Mouse (Mus musculus) midbrain, embryonic 10.5 days (tissue): ENCODE measurements around the gene Ces2e. TPM values are rescaled to one million over a fixed set of nuclear protein-coding genes. Genes with fewer than 3 reads are reported as not detected.
"Not testable (repeated sequence)": the region's sequence is repeated elsewhere in the genome, so short reads cannot be mapped to it uniquely, and the experiment has no call there.

Experiments
- DNase-seq: peaks from one replicate; pipeline ENCODE4 v3.0.0-alpha.2; 2017; ENCODE audit warnings: low spot score
- H3K27ac ChIP-seq: fragments of 300-500 bp; sonication (generic); replicated peaks from 2 replicates; pipeline ENCODE4 v1.5.1; 2016; ENCODE audit warnings: mild to moderate bottlenecking
- H3K27me3 ChIP-seq: fragments of 300-500 bp; sonication (generic); 2 replicates; pipeline ENCODE4 v1.6.1; 2016; ENCODE audit warnings: low read depth, mild to moderate bottlenecking; ENCODE audit not compliant: poor library complexity, severe bottlenecking
- H3K36me3 ChIP-seq: fragments of 300-500 bp; sonication (generic); 2 replicates; pipeline ENCODE4 v1.6.1; 2016; ENCODE audit warnings: mild to moderate bottlenecking, moderate library complexity
- H3K4me1 ChIP-seq: fragments of 300-500 bp; sonication (generic); 2 replicates; pipeline ENCODE4 v1.6.1; 2016
- H3K4me3 ChIP-seq: fragments of 300-500 bp; sonication (generic); 2 replicates; pipeline ENCODE4 v1.5.1; 2016; ENCODE audit warnings: mild to moderate bottlenecking, moderate library complexity
- H3K9me3 ChIP-seq: fragments of 300-500 bp; sonication (generic); replicated peaks from 2 replicates; pipeline ENCODE4 v1.6.1; 2016; ENCODE audit warnings: mild to moderate bottlenecking
- WGBS: fragments of 180-500 bp; shearing (Covaris S2); methylation state at CpG from one replicate; pipeline ENCODE4 v1.1.7; 2016; 5-methylcytosine and 5-hydroxymethylcytosine counted together
- polyA plus RNA-seq: library from polyadenylated mRNA; unstranded; fragments of >200 nt; fragmentation: Nextera tagmentation; extraction: Ambion mirVana; gene quantifications from 2 replicates; pipeline ENCODE4 v1.2.1, GENCODE M21; 2016

Ces2e gene
- not detected in 2 replicates for polyA plus RNA-seq

- no peak for DNase-seq
- H3K4me3 ChIP-seq = no peak within 1 kb of the TSS
- no peaks in the 10 kb centered on the region for H3K27me3 ChIP-seq
- no peak within 1 kb of the TSS for H3K27ac ChIP-seq
- H3K9me3 ChIP-seq = no peaks in the 10 kb centered on the region
- no peaks in the 10 kb centered on the region for H3K36me3 ChIP-seq
- no peaks in the 10 kb centered on the region for H3K4me1 ChIP-seq
- WGBS = 83% methylated on average over 5 of the region's 5 CpGs
Measured at GRCm38 (mm10) chr8:104925972-104926596, at the start of gene Ces2e. Gene Ces2e (plus strand): TSS chr8:104926260.

DNA sequence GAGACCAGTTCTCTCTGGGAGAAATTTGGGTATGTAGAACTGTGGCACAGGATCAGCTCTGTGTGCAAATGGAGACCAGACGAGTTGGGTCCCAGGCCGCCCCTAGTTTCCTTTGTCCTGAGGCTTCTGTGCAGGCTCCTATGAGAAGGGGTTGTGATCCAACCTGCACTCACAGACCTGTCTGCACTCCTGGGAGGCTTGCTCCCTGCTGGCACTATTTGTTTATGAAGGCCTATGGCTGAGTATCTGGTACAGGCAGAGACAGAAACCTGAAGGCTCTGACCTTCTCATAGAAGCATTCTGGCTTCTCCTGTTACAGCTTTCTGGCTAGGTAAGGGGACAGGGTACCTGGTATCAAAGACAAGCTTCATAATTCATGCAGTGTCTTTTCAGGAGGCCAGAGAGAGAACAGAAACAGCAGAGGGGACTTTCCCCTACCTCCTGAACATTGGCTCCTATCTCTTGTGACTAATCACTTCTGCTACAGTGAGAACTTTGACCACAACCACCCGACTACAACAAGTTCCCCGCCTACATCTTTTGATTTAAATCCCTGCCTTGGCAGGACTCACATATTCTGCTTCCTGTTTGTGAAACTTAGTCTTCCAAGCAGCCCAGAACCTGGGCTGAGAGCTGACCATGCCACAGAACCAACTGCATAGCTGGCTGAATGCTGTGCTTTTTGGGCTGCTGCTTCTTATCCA is 39.7 kb upstream of the Ces2e start:
- not testable (repeated sequence) for DNase-seq, H3K9me3 ChIP-seq, H3K4me1 ChIP-seq, H3K36me3 ChIP-seq, H3K4me3 ChIP-seq, H3K27me3 ChIP-seq, H3K27ac ChIP-seq
- no CpG with 5 or more reads among the region's 4 CpGs for WGBS

DNA sequence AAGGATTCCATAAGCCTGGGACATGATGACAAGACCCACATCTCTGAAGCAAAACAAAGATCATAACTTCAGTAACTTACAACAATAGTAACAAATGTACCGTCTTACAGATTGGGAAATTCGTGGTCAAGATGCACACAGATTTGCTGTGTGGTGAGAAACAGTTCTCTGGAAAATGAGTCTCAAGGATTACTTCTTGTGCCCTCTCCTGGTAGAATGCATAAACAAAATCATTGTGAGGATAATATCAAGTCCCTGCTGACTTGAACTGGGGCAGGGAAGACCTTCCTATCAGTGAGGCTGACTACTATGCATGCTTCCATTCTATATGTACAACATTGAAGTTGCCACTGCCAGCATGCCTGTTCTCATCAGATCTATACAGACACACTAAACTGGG is 24.3 kb upstream of the Ces2e start:
- Histone ChIP-seq H3K9me3 (no peaks in the 10 kb centered on the region), H3K36me3 (no peaks in the 10 kb centered on the region), H3K27me3 (no peaks in the 10 kb centered on the region), H3K4me1 (no peaks in the 10 kb centered on the region), H3K27ac (no peak overlapping the region), H3K4me3 (no peak overlapping the region)
- 93% methylated on average over 2 of the region's 2 CpGs for WGBS
- DNase-seq = no peak

DNA sequence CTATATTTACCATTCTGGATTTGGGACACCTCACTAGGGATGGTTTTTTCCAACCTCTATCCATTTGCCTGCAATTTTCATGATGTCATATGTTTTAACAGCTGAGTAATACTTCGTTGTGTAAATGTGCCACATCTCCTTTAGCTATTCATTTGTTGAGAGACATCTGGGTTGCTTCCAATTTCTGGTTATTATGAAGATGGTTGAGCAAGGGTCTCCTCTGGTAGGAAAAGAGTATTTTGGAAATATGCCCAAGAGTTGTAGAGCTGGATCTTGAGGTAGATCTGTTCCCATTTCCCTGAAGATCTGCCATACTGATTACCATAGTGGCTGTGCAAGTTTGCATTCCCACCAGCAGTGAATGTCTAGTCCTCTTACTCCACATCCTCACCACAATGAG is 18.9 kb upstream of the Ces2e start:
- Histone ChIP-seq H3K4me3 (no peak overlapping the region), H3K27me3 (no peaks in the 10 kb centered on the region), H3K36me3 (no peaks in the 10 kb centered on the region), H3K4me1 (no peaks in the 10 kb centered on the region), H3K9me3 (0 out of 2 replicates have a peak, but pooled peaks cover 3% of the 10 kb centered on the region), H3K27ac (no peak overlapping the region)
- 69% methylated on average over 1 of the region's 1 CpGs for WGBS
- DNase-seq = no peak

DNA sequence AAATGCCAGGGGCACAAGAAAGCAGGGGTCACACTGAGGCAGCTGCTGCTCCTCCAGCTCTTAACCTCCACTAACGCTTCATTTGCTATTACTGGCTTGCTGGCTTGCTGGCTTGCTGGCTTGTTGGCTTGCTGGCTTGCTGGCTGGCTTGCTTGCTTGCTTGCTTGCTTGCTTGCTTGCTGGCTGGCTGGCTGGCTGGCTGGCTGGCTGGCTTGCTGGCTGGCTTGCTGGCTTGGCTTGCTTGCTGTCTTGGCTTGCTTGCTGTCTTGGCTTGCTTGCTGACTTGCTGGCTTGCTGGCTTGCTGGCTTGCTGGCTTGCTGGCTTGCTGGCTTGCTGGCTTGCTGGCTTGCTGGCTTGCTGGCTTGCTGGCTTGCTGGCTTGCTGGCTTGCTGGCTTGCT is 17.0 kb upstream of the Ces2e start:
- WGBS = 79% methylated on average over 1 of the region's 1 CpGs
- not testable (repeated sequence) for H3K9me3 ChIP-seq, H3K27me3 ChIP-seq, DNase-seq, H3K27ac ChIP-seq, H3K4me3 ChIP-seq, H3K36me3 ChIP-seq, H3K4me1 ChIP-seq

- H3K27me3 ChIP-seq, H3K27ac ChIP-seq, H3K36me3 ChIP-seq, H3K4me3 ChIP-seq, H3K9me3 ChIP-seq, DNase-seq, H3K4me1 ChIP-seq: not testable (repeated sequence)
- WGBS = 95% methylated on average over 10 of the region's 10 CpGs
Measured at GRCm38 (mm10) chr8:104909651-104910050, 16.4 kb upstream of the Ces2e start.

DNA sequence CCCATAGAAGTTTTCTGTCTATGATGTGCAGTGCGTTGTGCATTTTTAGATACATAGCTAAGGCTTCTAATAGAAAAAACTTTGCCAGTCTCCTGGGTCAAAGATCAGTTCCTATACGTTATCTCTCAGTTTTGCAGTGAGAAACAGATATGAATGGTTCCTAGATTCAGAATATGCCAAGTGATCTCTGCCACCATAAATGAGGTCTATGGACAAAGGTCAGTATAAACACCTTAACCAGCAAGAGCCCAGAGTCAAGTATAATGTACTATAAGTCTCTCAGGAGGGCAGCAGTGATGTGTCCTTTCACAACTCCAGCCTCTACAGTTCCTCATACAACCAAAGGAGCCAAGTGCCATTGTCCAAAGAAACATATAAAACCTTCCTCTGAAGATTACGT is 1.2 kb downstream of the Ces2e start:
- Histone ChIP-seq H3K4me1 (no peaks in the 10 kb centered on the region), H3K27ac (no peak overlapping the region), H3K27me3 (no peaks in the 10 kb centered on the region), H3K9me3 (no peaks in the 10 kb centered on the region), H3K36me3 (no peaks in the 10 kb centered on the region), H3K4me3 (no peak overlapping the region)
- 88% methylated on average over 3 of the region's 3 CpGs for WGBS
- no peak for DNase-seq

GRCm38 (mm10) chr8:104944665-104945064 is 18.6 kb downstream of the Ces2e start:
- no peak overlapping the region for H3K4me3 ChIP-seq

GRCm38 (mm10) chr8:104947056-104947455 is 21.0 kb downstream of the Ces2e start, which contains the start of gene Ces2f:
Gene Ces2f (plus strand): TSS chr8:104947356.
- Histone ChIP-seq H3K27ac (no peak within 1 kb of the TSS), H3K9me3 (no peaks in the 10 kb centered on the region), H3K4me1 (no peaks in the 10 kb centered on the region), H3K4me3 (no peak within 1 kb of the TSS), H3K27me3 (no peaks in the 10 kb centered on the region), H3K36me3 (no peaks in the 10 kb centered on the region)
- 86% methylated on average over 4 of the region's 4 CpGs for WGBS
- DNase-seq = no peak

More at GRCm38 (mm10) chr8:104944665-104945064, 18.6 kb downstream of the Ces2e start:
- 78% methylated on average over 2 of the region's 2 CpGs for WGBS
- no peaks in the 10 kb centered on the region for H3K4me1 ChIP-seq
- no peak overlapping the region for H3K27ac ChIP-seq
- no peak for DNase-seq
- no peaks in the 10 kb centered on the region for H3K36me3 ChIP-seq
- H3K9me3 ChIP-seq = no peaks in the 10 kb centered on the region
- no peaks in the 10 kb centered on the region for H3K27me3 ChIP-seq

DNA sequence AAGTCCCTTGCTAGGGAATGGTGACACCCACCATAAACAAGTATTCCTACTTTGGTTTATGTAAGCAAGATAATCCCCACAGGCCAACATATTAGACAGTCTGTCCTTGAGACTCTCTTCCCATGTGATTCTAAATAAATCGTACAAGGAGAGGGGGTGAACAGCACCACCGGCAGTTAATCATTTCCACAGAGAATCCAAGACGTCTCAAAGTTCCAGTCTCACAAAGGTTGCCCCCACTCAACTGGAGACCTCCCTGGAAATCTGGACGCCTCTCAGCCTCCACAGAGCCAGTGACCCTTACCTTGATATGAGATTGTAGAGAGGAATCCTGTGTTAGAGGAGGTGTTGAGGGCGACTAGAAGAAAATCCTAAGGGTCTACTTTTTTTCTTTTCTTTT is 23.0 kb downstream of the Ces2e start:
- H3K9me3 ChIP-seq = no peaks in the 10 kb centered on the region
- WGBS = 84% methylated on average over 5 of the region's 5 CpGs
- DNase-seq = no peak
- H3K4me1 ChIP-seq = no peaks in the 10 kb centered on the region
- no peaks in the 10 kb centered on the region for H3K27me3 ChIP-seq
- no peak overlapping the region for H3K4me3 ChIP-seq
- no peak overlapping the region for H3K27ac ChIP-seq
- no peaks in the 10 kb centered on the region for H3K36me3 ChIP-seq

DNA sequence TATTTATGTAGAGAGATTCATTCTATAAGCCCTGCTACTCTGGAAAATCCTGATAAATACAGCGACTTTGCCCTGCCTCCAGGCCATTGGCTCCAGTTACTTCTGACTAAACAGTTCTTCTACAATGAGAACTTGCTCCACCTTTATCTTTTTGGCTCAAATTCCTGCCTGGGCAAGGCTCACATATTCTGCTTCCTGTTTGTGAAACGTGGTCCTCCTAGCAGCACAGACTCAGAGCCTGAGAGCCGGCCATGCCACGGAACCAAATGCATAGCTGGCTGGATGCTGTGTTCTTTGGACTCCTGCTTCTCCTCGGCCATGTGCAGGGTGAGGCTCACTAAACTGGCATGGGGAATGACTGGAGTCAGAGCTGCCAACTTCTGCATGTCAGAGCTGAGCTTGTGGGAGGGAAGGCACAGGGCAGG is 35.5 kb downstream of the Ces2e start, which contains the start of gene Ces2g:
Ces2g (plus strand) TSS at position 182 of the 425 bp plus-strand sequence.
- Histone ChIP-seq H3K27me3 (no peaks in the 10 kb centered on the region), H3K4me3 (no peak within 1 kb of the TSS), H3K36me3 (no peaks in the 10 kb centered on the region), H3K9me3 (no peaks in the 10 kb centered on the region), H3K27ac (no peak within 1 kb of the TSS), H3K4me1 (no peaks in the 10 kb centered on the region)
- 77% methylated on average over 5 of the region's 5 CpGs for WGBS
- DNase-seq = no peak

GRCm38 (mm10) chr8:104962229-104962901 is 36.3 kb downstream of the Ces2e start:
- DNase-seq = no peak
- no peak overlapping the region for H3K27ac ChIP-seq
- WGBS = 81% methylated on average over 8 of the region's 8 CpGs
- no peaks in the 10 kb centered on the region for H3K4me1 ChIP-seq
- H3K4me3 ChIP-seq = no peak overlapping the region
- no peaks in the 10 kb centered on the region for H3K36me3 ChIP-seq
- H3K27me3 ChIP-seq = no peaks in the 10 kb centered on the region
- H3K9me3 ChIP-seq = no peaks in the 10 kb centered on the region

GRCm38 (mm10) chr8:104963375-104963894 is 37.4 kb downstream of the Ces2e start:
- DNase-seq = no peak
- Histone ChIP-seq H3K27ac (no peak overlapping the region), H3K9me3 (no peaks in the 10 kb centered on the region), H3K4me1 (no peaks in the 10 kb centered on the region), H3K36me3 (no peaks in the 10 kb centered on the region), H3K4me3 (no peak overlapping the region), H3K27me3 (no peaks in the 10 kb centered on the region)
- 90% methylated on average over 4 of the region's 4 CpGs for WGBS
